In genomic region chr6:134981231-134982062, GRCm38 (mm10) we compare ENCODE assay signal across 8 mouse cellular contexts. TPM values are rescaled to one million over a fixed set of nuclear protein-coding genes. Genes with fewer than 3 reads are reported as not detected.
DNase-seq lines count a peak whose midpoint lies in the region; ATAC-seq lines count a peak whose summit lies in the region.

Gene Apold1 (plus strand): TSS chr6:134981718.

- H3K27ac ChIP-seq in embryonic facial prominence, embryonic 14.5 days (replicated peaks; ENCODE audit: low read depth, low read length): peak within 1 kb of the TSS; percentile 33; the same call in 1 of the 2 replicates
- H3K27ac ChIP-seq in limb, embryonic 11.5 days (replicated peaks; ENCODE audit: low read depth, low read length): no peak within 1 kb of the TSS
- H3K27ac ChIP-seq in midbrain, embryonic 12.5 days (replicated peaks): no peak within 1 kb of the TSS

- DNase-seq in adrenal gland, adult 2 months: peak; percentile 61
- DNase-seq in adrenal gland, postnatal 4 days (ENCODE audit: low spot score in 2 of 2): no peak
- DNase-seq in embryonic facial prominence, embryonic 14.5 days (ENCODE audit: low spot score): peak; percentile 73
- DNase-seq in heart, postnatal 4 days: peak; percentile 68
- DNase-seq in limb, embryonic 11.5 days (ENCODE audit: low spot score): peak; percentile 42
- DNase-seq in thymus, postnatal 25 days: peak; percentile 73
- no peak for DNase-seq in urinary bladder, postnatal 4 days (ENCODE audit: low spot score in 2 of 2)

- H3K9me3 ChIP-seq in embryonic facial prominence, embryonic 14.5 days (ENCODE audit: control insufficient read depth, low read length): no peaks in the 10 kb centered on the region
- no peaks in the 10 kb centered on the region for H3K9me3 ChIP-seq in limb, embryonic 11.5 days (ENCODE audit: control insufficient read depth, low read length)
- H3K9me3 ChIP-seq in midbrain, embryonic 12.5 days: no peaks in the 10 kb centered on the region

- no peaks in the 10 kb centered on the region for H3K36me3 ChIP-seq in embryonic facial prominence, embryonic 14.5 days (ENCODE audit: control insufficient read depth, insufficient read depth, low read length)
- no peaks in the 10 kb centered on the region for H3K36me3 ChIP-seq in limb, embryonic 11.5 days (ENCODE audit: control insufficient read depth, insufficient read depth, low read length)
- H3K36me3 ChIP-seq in midbrain, embryonic 12.5 days: no peaks in the 10 kb centered on the region

- peaks cover 11% of the 10 kb centered on the region; the same call in 1 of the 2 replicates for H3K4me1 ChIP-seq in embryonic facial prominence, embryonic 14.5 days (ENCODE audit: control insufficient read depth, insufficient read depth, low read length)
- peaks cover 7% of the 10 kb centered on the region; the same call in 1 of the 2 replicates for H3K4me1 ChIP-seq in limb, embryonic 11.5 days (ENCODE audit: control insufficient read depth, insufficient read depth, low read length)
- peaks cover 17% of the 10 kb centered on the region for H3K4me1 ChIP-seq in midbrain, embryonic 12.5 days

- 32% methylated on average over 22 of the region's 22 CpGs for WGBS in embryonic facial prominence, embryonic 14.5 days
- WGBS in limb, embryonic 11.5 days: 37% methylated on average over 22 of the region's 22 CpGs
- WGBS in midbrain, embryonic 12.5 days: 49% methylated on average over 22 of the region's 22 CpGs

- H3K9ac ChIP-seq in embryonic facial prominence, embryonic 14.5 days (ENCODE audit: low read depth, low read length): peak within 1 kb of the TSS; percentile 46; the same call in 1 of the 2 replicates
- no peak within 1 kb of the TSS for H3K9ac ChIP-seq in limb, embryonic 11.5 days (ENCODE audit: low read length)
- 0 out of 2 replicates have a peak within 1 kb of the TSS, but pooled peaks have one; percentile 11 for H3K9ac ChIP-seq in midbrain, embryonic 12.5 days (replicated peaks)

- ATAC-seq in embryonic facial prominence, embryonic 14.5 days (ENCODE audit: low read depth): peak; percentile 51; the same call in 1 of the 2 replicates
- 0 out of 2 replicates have a peak, but pooled peaks have one; percentile 14 for ATAC-seq in limb, embryonic 11.5 days (ENCODE audit: insufficient number of reproducible peaks, low FRiP score, low TSS enrichment, low read depth)
- no peak for ATAC-seq in midbrain, embryonic 12.5 days (ENCODE audit: low FRiP score, low read depth)

- peak within 1 kb of the TSS; percentile 50 for H3K4me2 ChIP-seq in embryonic facial prominence, embryonic 14.5 days (ENCODE audit: low read depth, low read length)
- peak within 1 kb of the TSS; percentile 10; the same call in 1 of the 2 replicates for H3K4me2 ChIP-seq in limb, embryonic 11.5 days (ENCODE audit: low read depth, severe bottlenecking)
- peak within 1 kb of the TSS; percentile 20 for H3K4me2 ChIP-seq in midbrain, embryonic 12.5 days (replicated peaks)

- peak within 1 kb of the TSS; percentile 24; the same call in 1 of the 2 replicates for H3K4me3 ChIP-seq in embryonic facial prominence, embryonic 14.5 days (ENCODE audit: low read depth, low read length)
- no peak within 1 kb of the TSS for H3K4me3 ChIP-seq in limb, embryonic 11.5 days (ENCODE audit: low read depth, low read length)
- no peak within 1 kb of the TSS for H3K4me3 ChIP-seq in midbrain, embryonic 12.5 days

- 0 out of 2 replicates have a peak, but pooled peaks cover 9% of the 10 kb centered on the region for H3K27me3 ChIP-seq in embryonic facial prominence, embryonic 14.5 days (replicated peaks; ENCODE audit: control insufficient read depth, insufficient read depth, low read length)
- H3K27me3 ChIP-seq in limb, embryonic 11.5 days (ENCODE audit: control insufficient read depth, insufficient read depth, low read length): no peaks in the 10 kb centered on the region
- peaks cover 36% of the 10 kb centered on the region for H3K27me3 ChIP-seq in midbrain, embryonic 12.5 days

RNA-seq across cellular contexts. Expression of gene Apold1, which starts in this region (rescaled TPM):
- total RNA-seq in adrenal gland, adult 2 months (2021): 1 to 10 TPM; 3.9 to 4.7 TPM
- polyA plus RNA-seq in adrenal gland, adult 2 months (2012; rRNA removed): 2.0 TPM in 2 replicates
- 1 to 10 TPM; 6.5 to 8.2 TPM for total RNA-seq in adrenal gland, postnatal 4 days (2021)
- polyA plus RNA-seq in embryonic facial prominence, embryonic 14.5 days (2014; fragmentation: Nextera tagmentation; extraction: Ambion mirVana): 5.4 and 5.5 TPM in 2 replicates
- total RNA-seq in heart, postnatal 4 days (2021): 10 to 100 TPM; 29.5 to 36.8 TPM
- 3.0 and 3.4 TPM in 2 replicates for polyA plus RNA-seq in limb, embryonic 11.5 days (2014; fragmentation: Nextera tagmentation; extraction: Ambion mirVana)
- 3.6 and 3.9 TPM in 2 replicates for polyA plus RNA-seq in midbrain, embryonic 12.5 days (2016; fragmentation: Nextera tagmentation; extraction: Ambion mirVana)

Comparison
In these comparisons a context has a peak if more than half of its experiments do, and no peak if none do; other contexts are left out.
1. DNase-seq: peak in adrenal gland, adult 2 months (single experiment), embryonic facial prominence, embryonic 14.5 days (single experiment), heart, postnatal 4 days (single experiment), limb, embryonic 11.5 days (single experiment) and thymus, postnatal 25 days (single experiment); none in adrenal gland, postnatal 4 days (0 of 2) and urinary bladder, postnatal 4 days (0 of 2).
2. Peak in every context shown above with its lines, with median percentiles within 50 percentile points of each other: H3K4me2 ChIP-seq.